Mouse (Mus musculus) hindbrain, embryonic 14.5 days (tissue): Measurements from ENCODE around the gene Fam83g. TPM values are rescaled to one million over a fixed set of nuclear protein-coding genes. Genes with fewer than 3 reads are reported as not detected.

Experiments used
- ATAC-seq: fragments of 200-750 bp; cut with Nextera tagmentation; 2 replicates; pipeline ENCODE4 v1.8.0; 2017; ENCODE audit warnings: moderate number of reproducible peaks, mild to moderate bottlenecking, moderate TSS enrichment, moderate library complexity; ENCODE audit not compliant: low FRiP score
- DNase-seq: peaks from one replicate; pipeline ENCODE4 v3.0.0-alpha.2; 2015; ENCODE audit warnings: low spot score
- H3K27ac ChIP-seq: fragments of 300-500 bp; sonication (generic); 2 replicates; pipeline ENCODE4 v1.5.1; 2014; ENCODE audit warnings: mild to moderate bottlenecking, moderate library complexity
- H3K27me3 ChIP-seq: fragments of 300-500 bp; sonication (generic); 2 replicates; pipeline ENCODE4 v1.6.1; 2014; ENCODE audit warnings: mild to moderate bottlenecking, low read length, mixed read lengths; ENCODE audit not compliant: control insufficient read depth, insufficient read depth
- H3K36me3 ChIP-seq: fragments of 300-500 bp; sonication (generic); replicated peaks from 2 replicates; pipeline ENCODE4 v1.6.1; 2014; ENCODE audit not compliant: control insufficient read depth, insufficient read depth
- H3K4me1 ChIP-seq: fragments of 300-500 bp; sonication (generic); replicated peaks from 2 replicates; pipeline ENCODE4 v1.6.1; 2014; ENCODE audit warnings: antibody characterized with exemption, low read length, mixed read lengths; ENCODE audit not compliant: control insufficient read depth, insufficient read depth
- H3K4me2 ChIP-seq: fragments of 300-500 bp; sonication (generic); replicated peaks from 2 replicates; pipeline ENCODE4 v1.6.1; 2014; ENCODE audit warnings: mild to moderate bottlenecking, moderate library complexity
- H3K4me3 ChIP-seq: fragments of 300-500 bp; sonication (generic); replicated peaks from 2 replicates; pipeline ENCODE4 v1.5.1; 2014; ENCODE audit warnings: mild to moderate bottlenecking, low read length
- H3K9ac ChIP-seq: fragments of 300-500 bp; sonication (generic); 2 replicates; pipeline ENCODE4 v1.6.1; 2014
- H3K9me3 ChIP-seq: fragments of 300-500 bp; sonication (generic); 2 replicates; pipeline ENCODE4 v1.6.1; 2016; ENCODE audit warnings: low read length; ENCODE audit not compliant: control insufficient read depth
- WGBS: fragments of 180-500 bp; shearing (Covaris S2); extraction: QIAGEN DNeasy Blood & Tissue Kit; methylation state at CpG from one replicate; pipeline ENCODE4 v1.1.7; 2014; 5-methylcytosine and 5-hydroxymethylcytosine counted together
- polyA plus RNA-seq: library from polyadenylated mRNA; unstranded; fragments of >200 nt; fragmentation: Nextera tagmentation; extraction: Ambion mirVana; gene quantifications from 2 replicates; pipeline ENCODE4 v1.2.1, GENCODE M21; 2014

Gene Fam83g
- polyA plus RNA-seq, 1 experiment from 2014 or later: 0.20 TPM

- Histone ChIP-seq H3K36me3 (no peaks in the 10 kb centered on the region), H3K4me1 (no peaks in the 10 kb centered on the region), H3K27me3 (no peaks in the 10 kb centered on the region), H3K4me2 (no peak overlapping the region), H3K9me3 (no peaks in the 10 kb centered on the region), H3K9ac (no peak overlapping the region), H3K4me3 (no peak overlapping the region), H3K27ac (no peak overlapping the region)
- WGBS: 82% methylated on average over 5 of the region's 5 CpGs
- DNase-seq: no peak
- ATAC-seq: no peak
Observed at GRCm38 (mm10) chr11:61643184-61643961, 40.5 kb upstream of the Fam83g start.

GRCm38 (mm10) chr11:61644576-61645326 lies 39.1 kb upstream of the Fam83g start:
- H3K4me3 ChIP-seq: no peak overlapping the region
- 73% methylated on average over 11 of the region's 11 CpGs for WGBS
- H3K9me3 ChIP-seq: no peaks in the 10 kb centered on the region
- no peak overlapping the region for H3K9ac ChIP-seq
- no peaks in the 10 kb centered on the region for H3K27me3 ChIP-seq
- ATAC-seq: no peak
- no peak overlapping the region for H3K27ac ChIP-seq
- H3K4me2 ChIP-seq: no peak overlapping the region
- DNase-seq: no peak
- H3K4me1 ChIP-seq: no peaks in the 10 kb centered on the region
- H3K36me3 ChIP-seq: no peaks in the 10 kb centered on the region

GRCm38 (mm10) chr11:61645357-61645857 lies 38.5 kb upstream of the Fam83g start:
- WGBS: 73% methylated on average over 5 of the region's 5 CpGs
- no peaks in the 10 kb centered on the region for H3K9me3 ChIP-seq
- no peak overlapping the region for H3K9ac ChIP-seq
- H3K4me2 ChIP-seq: no peak overlapping the region
- H3K36me3 ChIP-seq: no peaks in the 10 kb centered on the region
- H3K27me3 ChIP-seq: no peaks in the 10 kb centered on the region
- no peak for ATAC-seq
- H3K27ac ChIP-seq: no peak overlapping the region
- no peak for DNase-seq
- no peak overlapping the region for H3K4me3 ChIP-seq
- no peaks in the 10 kb centered on the region for H3K4me1 ChIP-seq

GRCm38 (mm10) chr11:61646499-61647039 lies 37.3 kb upstream of the Fam83g start:
- Histone ChIP-seq H3K27ac (no peak overlapping the region), H3K4me2 (no peak overlapping the region), H3K9me3 (no peaks in the 10 kb centered on the region), H3K36me3 (no peaks in the 10 kb centered on the region), H3K4me1 (no peaks in the 10 kb centered on the region), H3K4me3 (no peak overlapping the region), H3K27me3 (no peaks in the 10 kb centered on the region), H3K9ac (no peak overlapping the region)
- ATAC-seq (no peak), DNase-seq (no peak)
- WGBS: 60% methylated on average over 2 of the region's 2 CpGs

GRCm38 (mm10) chr11:61647110-61647910 lies 36.6 kb upstream of the Fam83g start:
- Histone ChIP-seq H3K27me3 (no peaks in the 10 kb centered on the region), H3K27ac (no peak overlapping the region), H3K4me2 (no peak overlapping the region), H3K9ac (no peak overlapping the region), H3K4me1 (no peaks in the 10 kb centered on the region), H3K36me3 (no peaks in the 10 kb centered on the region), H3K4me3 (no peak overlapping the region), H3K9me3 (no peaks in the 10 kb centered on the region)
- no peak for ATAC-seq
- WGBS: 77% methylated on average over 10 of the region's 10 CpGs
- no peak for DNase-seq

- H3K9me3 ChIP-seq: no peaks in the 10 kb centered on the region
- H3K27me3 ChIP-seq: no peaks in the 10 kb centered on the region
- H3K4me3 ChIP-seq: no peak overlapping the region
- H3K4me2 ChIP-seq: no peak overlapping the region
- ATAC-seq (no peak), DNase-seq (no peak)
- no peaks in the 10 kb centered on the region for H3K36me3 ChIP-seq
- WGBS: 89% methylated on average over 6 of the region's 6 CpGs
- no peaks in the 10 kb centered on the region for H3K4me1 ChIP-seq
- no peak overlapping the region for H3K9ac ChIP-seq
- H3K27ac ChIP-seq: no peak overlapping the region
Observed at GRCm38 (mm10) chr11:61647956-61648748, 35.7 kb upstream of the Fam83g start.

- ATAC-seq: no peak
- H3K4me2 ChIP-seq: no peak overlapping the region
- no peaks in the 10 kb centered on the region for H3K9me3 ChIP-seq
- 77% methylated on average over 7 of the region's 7 CpGs for WGBS
- no peaks in the 10 kb centered on the region for H3K36me3 ChIP-seq
- no peak for DNase-seq
- no peak overlapping the region for H3K9ac ChIP-seq
- H3K27me3 ChIP-seq: no peaks in the 10 kb centered on the region
- no peak overlapping the region for H3K4me3 ChIP-seq
- no peaks in the 10 kb centered on the region for H3K4me1 ChIP-seq
- no peak overlapping the region for H3K27ac ChIP-seq
Observed at GRCm38 (mm10) chr11:61648749-61649115, 35.2 kb upstream of the Fam83g start.

- H3K9ac ChIP-seq: no peak overlapping the region
- DNase-seq (no peak), ATAC-seq (no peak)
- no peak overlapping the region for H3K27ac ChIP-seq
- no peaks in the 10 kb centered on the region for H3K36me3 ChIP-seq
- no peaks in the 10 kb centered on the region for H3K4me1 ChIP-seq
- no peak overlapping the region for H3K4me2 ChIP-seq
- no peaks in the 10 kb centered on the region for H3K9me3 ChIP-seq
- WGBS: 94% methylated on average over 5 of the region's 5 CpGs
- no peak overlapping the region for H3K4me3 ChIP-seq
- H3K27me3 ChIP-seq: no peaks in the 10 kb centered on the region
Observed at GRCm38 (mm10) chr11:61649163-61649580, 34.7 kb upstream of the Fam83g start.
